Mouse (Mus musculus): Measurements from ENCODE around the gene Galntl5. TPM values are rescaled to one million over a fixed set of nuclear protein-coding genes. Genes with fewer than 3 reads are reported as not detected.

Galntl5 gene
- total and polyA plus RNA-seq, 3 experiments = not detected

DNA sequence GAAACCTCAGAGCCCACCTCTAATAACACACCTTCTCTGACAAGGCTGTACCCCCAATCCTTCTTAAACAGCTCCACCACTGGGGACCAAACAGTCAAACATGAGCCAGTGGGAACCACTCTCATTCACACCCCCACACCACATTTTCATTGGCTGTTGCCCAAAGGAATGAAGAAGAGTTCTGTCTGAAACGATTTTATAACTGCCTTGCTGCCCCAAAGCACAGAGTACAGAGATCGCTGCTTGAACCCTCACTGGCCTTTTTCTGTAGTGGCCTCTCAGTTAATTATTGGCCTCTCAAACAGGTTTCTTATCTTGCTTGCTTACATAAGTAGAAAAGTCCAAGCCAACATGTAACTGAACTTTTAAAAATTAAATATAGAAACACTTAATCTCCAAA lies 71.2 kb downstream of the Galntl5 start:
- peaks cover 21 to 48% of the 10 kb centered on the region in 2 experiments for H3K36me3 ChIP-seq (replicated peaks in 1 of 2; ENCODE audit: control insufficient read depth in 1 of 2, insufficient read depth in 1 of 2, low read length in 1 of 2)
- no peak overlapping the region for H3K4me3 ChIP-seq (replicated peaks in 1 of 3; ENCODE audit: low read depth in 2 of 3, low read length in 2 of 3, poor library complexity in 1 of 3)
- H3K27me3 ChIP-seq (replicated peaks) = no peaks in the 10 kb centered on the region
- H3K9ac ChIP-seq (ENCODE audit: insufficient read depth, low read depth) = no peak overlapping the region
- H3K4me1 ChIP-seq (ENCODE audit: control insufficient read depth in 1 of 2, insufficient read depth in 2 of 2) = peaks cover 6 to 15% of the 10 kb centered on the region in 2 experiments
- no peak for DNase-seq (ENCODE audit: extremely low read depth)
- no peak overlapping the region for H3K4me2 ChIP-seq (ENCODE audit: insufficient read depth, low read depth, poor library complexity, severe bottlenecking)
- H3K27ac ChIP-seq (ENCODE audit: insufficient read depth, low read depth) = no peak overlapping the region
- no peaks in the 10 kb centered on the region for H3K79me2 ChIP-seq (replicated peaks; ENCODE audit: control insufficient read depth, extremely low read depth, insufficient read depth, poor library complexity, severe bottlenecking)
- no peaks in the 10 kb centered on the region for H3K9me3 ChIP-seq (replicated peaks; ENCODE audit: low read length)
- no peak for TF ChIP-seq POLR2A (IDR thresholded peaks at IDR 0.05; ENCODE audit: low read depth, low read length)
- no peak for TF ChIP-seq RAD21 (IDR thresholded peaks at IDR 0.05; ENCODE audit: low read depth, low read length)
- TF ChIP-seq ELF1 (IDR thresholded peaks at IDR 0.05; ENCODE audit: low read depth, low read length) = no peak
- dilution Hi-C loops (cut with MboI; ENCODE audit: extremely low pct_ligation_motif_present, extremely low pct_unique_long_range_greater_than_20kb, low sequenced_read_pairs) (no loop called here), in situ Hi-C loops (cut with MboI; ENCODE audit: low pct_ligation_motif_present, low pct_unique_long_range_greater_than_20kb, low sequenced_read_pairs) (no loop called here)

DNA sequence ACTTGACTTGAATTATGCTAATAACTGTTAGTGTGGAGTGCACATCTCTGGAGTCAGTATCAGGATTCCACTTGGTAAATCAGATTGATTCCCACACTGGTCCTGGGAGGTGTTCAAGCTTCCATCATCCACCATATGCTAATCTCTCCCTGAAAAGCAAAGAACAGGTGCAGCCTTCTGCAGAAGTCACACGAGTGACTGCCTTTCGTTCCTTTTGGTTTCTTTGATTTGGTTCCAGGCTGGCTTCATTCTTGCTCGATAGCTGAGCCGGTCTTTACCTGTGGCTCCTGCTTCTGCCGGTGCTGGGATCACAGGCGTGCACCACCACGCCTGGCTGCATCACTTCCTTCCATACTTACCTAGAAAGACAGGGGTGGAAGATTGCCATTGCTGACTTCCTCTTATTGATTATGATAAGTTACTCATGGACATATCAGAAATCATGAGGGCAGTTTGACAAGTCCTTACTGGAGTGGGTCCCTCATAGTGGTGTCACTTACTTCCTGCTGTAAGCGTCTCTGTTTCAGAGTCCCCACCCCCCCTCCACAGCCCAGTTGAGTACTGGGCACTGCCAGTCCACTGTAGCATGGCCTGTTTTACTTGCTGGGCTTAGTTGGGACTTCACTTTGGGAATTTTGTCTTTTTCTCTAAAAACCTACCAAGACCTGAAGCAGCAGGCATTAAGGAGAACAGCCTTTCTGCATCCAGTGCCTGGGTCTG lies 71.7 kb downstream of the Galntl5 start:
- in situ Hi-C loops (cut with MboI; ENCODE audit: low pct_ligation_motif_present, low pct_unique_long_range_greater_than_20kb, low sequenced_read_pairs) = no loop called here

DNA sequence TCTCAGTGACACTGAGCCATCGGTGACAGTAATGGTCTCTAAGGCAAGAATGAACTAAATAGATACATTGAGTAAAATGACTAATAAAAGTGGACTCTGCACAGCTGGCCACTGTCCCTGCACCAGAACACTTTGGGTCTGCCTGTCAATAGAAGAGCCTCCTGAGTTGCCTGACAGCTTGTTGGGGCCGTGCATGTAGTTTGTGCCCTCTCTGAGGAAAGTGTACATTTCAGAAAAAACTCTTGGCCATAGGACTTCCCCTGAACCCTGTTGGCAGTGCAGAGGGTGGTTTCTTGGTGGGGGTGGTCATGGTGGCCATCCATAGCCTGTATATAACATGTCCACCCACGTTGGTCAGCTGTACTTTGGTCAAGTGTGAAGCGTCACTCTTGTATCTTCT lies 73.2 kb downstream of the Galntl5 start:
- Histone ChIP-seq H3K36me3 (replicated peaks in 1 of 2; ENCODE audit: control insufficient read depth in 1 of 2, insufficient read depth in 1 of 2, low read length in 1 of 2) (peaks cover 28 to 64% of the 10 kb centered on the region in 2 experiments), H3K27ac (ENCODE audit: insufficient read depth, low read depth) (no peak overlapping the region), H3K27me3 (replicated peaks) (no peaks in the 10 kb centered on the region), H3K9ac (ENCODE audit: insufficient read depth, low read depth) (no peak overlapping the region), H3K4me3 (replicated peaks in 1 of 3; ENCODE audit: low read depth in 2 of 3, low read length in 2 of 3, poor library complexity in 1 of 3) (no peak overlapping the region), H3K79me2 (replicated peaks; ENCODE audit: control insufficient read depth, extremely low read depth, insufficient read depth, poor library complexity, severe bottlenecking) (no peaks in the 10 kb centered on the region), H3K4me2 (ENCODE audit: insufficient read depth, low read depth, poor library complexity, severe bottlenecking) (no peak overlapping the region), H3K9me3 (replicated peaks; ENCODE audit: low read length) (no peaks in the 10 kb centered on the region), H3K4me1 (ENCODE audit: control insufficient read depth in 1 of 2, insufficient read depth in 2 of 2) (peaks cover 6 to 13% of the 10 kb centered on the region in 2 experiments)
- no peak for DNase-seq (ENCODE audit: extremely low read depth)
- TF ChIP-seq CHD2 (IDR thresholded peaks at IDR 0.05; ENCODE audit: low read length) (no peak), SIN3A (IDR thresholded peaks at IDR 0.05; ENCODE audit: low read length) (no peak), GABPA (IDR thresholded peaks at IDR 0.05; ENCODE audit: insufficient replicate concordance, low read depth, low read length) (no peak), ZMIZ1 (IDR thresholded peaks at IDR 0.05; ENCODE audit: low read depth, low read length) (no peak), MYC (IDR thresholded peaks at IDR 0.05; ENCODE audit: low read depth, low read length) (no peak), EP300 (IDR thresholded peaks at IDR 0.05; ENCODE audit: low read length) (no peak), UBTF (IDR thresholded peaks at IDR 0.05; ENCODE audit: low read depth, low read length) (no peak), CTCF (conservative IDR thresholded peaks at IDR 0.05 in 1 of 2, IDR thresholded peaks at IDR 0.05 in 1 of 2; ENCODE audit: low read depth in 2 of 2, low read length in 2 of 2) (no peak), MXI1 (IDR thresholded peaks at IDR 0.05; ENCODE audit: low read depth, low read length) (no peak), ZC3H11A (IDR thresholded peaks at IDR 0.05; ENCODE audit: low read depth, low read length) (no peak), SMC3 (IDR thresholded peaks at IDR 0.05; ENCODE audit: low read depth, low read length) (no peak), IRF4 (IDR thresholded peaks at IDR 0.05; ENCODE audit: low read depth, low read length) (no peak), ETS1 (conservative IDR thresholded peaks at IDR 0.05; ENCODE audit: low read depth, low read length) (no peak)
- in situ Hi-C loops (cut with MboI; ENCODE audit: low pct_ligation_motif_present, low pct_unique_long_range_greater_than_20kb, low sequenced_read_pairs) (no loop called here), dilution Hi-C loops (cut with MboI; ENCODE audit: extremely low pct_ligation_motif_present, extremely low pct_unique_long_range_greater_than_20kb, low sequenced_read_pairs) (no loop called here)

More for the DNA sequence above, 71.7 kb downstream of the Galntl5 start:
- no peak for TF ChIP-seq MXI1 (IDR thresholded peaks at IDR 0.05; ENCODE audit: low read depth, low read length)
- TF ChIP-seq ETS1 (conservative IDR thresholded peaks at IDR 0.05; ENCODE audit: low read depth, low read length) = no peak
- TF ChIP-seq POLR2AphosphoS2 (IDR thresholded peaks at IDR 0.05; ENCODE audit: low read depth, low read length) = no peak
- TF ChIP-seq CHD1 (IDR thresholded peaks at IDR 0.05; ENCODE audit: low read depth, low read length) = no peak
- no peak for TF ChIP-seq ELF1 (IDR thresholded peaks at IDR 0.05; ENCODE audit: low read depth, low read length)
- no peak for TF ChIP-seq MAX (IDR thresholded peaks at IDR 0.05; ENCODE audit: low read length)
- no peak for TF ChIP-seq MEF2A (IDR thresholded peaks at IDR 0.05; ENCODE audit: borderline replicate concordance, low read depth, low read length)
- TF ChIP-seq MYC (IDR thresholded peaks at IDR 0.05; ENCODE audit: low read depth, low read length) = no peak
- TF ChIP-seq GABPA (IDR thresholded peaks at IDR 0.05; ENCODE audit: insufficient replicate concordance, low read depth, low read length) = no peak
- no peak for TF ChIP-seq JUND (conservative IDR thresholded peaks at IDR 0.05; ENCODE audit: low read depth, low read length)
- no peak for TF ChIP-seq SIN3A (IDR thresholded peaks at IDR 0.05; ENCODE audit: low read length)
- TF ChIP-seq ZKSCAN1 (IDR thresholded peaks at IDR 0.05; ENCODE audit: borderline replicate concordance, low read depth, low read length) = no peak
- no peak for TF ChIP-seq JUN (IDR thresholded peaks at IDR 0.05; ENCODE audit: insufficient read depth, low read depth, low read length)
- TF ChIP-seq CHD2 (IDR thresholded peaks at IDR 0.05; ENCODE audit: low read length) = no peak
- no peak for TF ChIP-seq KAT2A (IDR thresholded peaks at IDR 0.05; ENCODE audit: insufficient replicate concordance, low read length)
- no peak for TF ChIP-seq POLR2A (IDR thresholded peaks at IDR 0.05; ENCODE audit: low read depth, low read length)
- no peaks in the 10 kb centered on the region for H3K9me3 ChIP-seq (replicated peaks; ENCODE audit: low read length)
- H3K4me3 ChIP-seq (replicated peaks in 1 of 3; ENCODE audit: low read depth in 2 of 3, low read length in 2 of 3, poor library complexity in 1 of 3) = no peak overlapping the region
- H3K27ac ChIP-seq (ENCODE audit: insufficient read depth, low read depth) = no peak overlapping the region
- DNase-seq (ENCODE audit: extremely low read depth) = no peak
- H3K36me3 ChIP-seq (replicated peaks in 1 of 2; ENCODE audit: control insufficient read depth in 1 of 2, insufficient read depth in 1 of 2, low read length in 1 of 2) = peaks cover 24 to 52% of the 10 kb centered on the region in 2 experiments
- dilution Hi-C loops (cut with MboI; ENCODE audit: extremely low pct_ligation_motif_present, extremely low pct_unique_long_range_greater_than_20kb, low sequenced_read_pairs) = no loop called here
- no peaks in the 10 kb centered on the region for H3K79me2 ChIP-seq (replicated peaks; ENCODE audit: control insufficient read depth, extremely low read depth, insufficient read depth, poor library complexity, severe bottlenecking)
- H3K4me2 ChIP-seq (ENCODE audit: insufficient read depth, low read depth, poor library complexity, severe bottlenecking) = no peak overlapping the region
- peaks cover 6 to 13% of the 10 kb centered on the region in 2 experiments for H3K4me1 ChIP-seq (ENCODE audit: control insufficient read depth in 1 of 2, insufficient read depth in 2 of 2)
- H3K27me3 ChIP-seq (replicated peaks) = no peaks in the 10 kb centered on the region
- no peak overlapping the region for H3K9ac ChIP-seq (ENCODE audit: insufficient read depth, low read depth)
